Mouse (Mus musculus) layer of hippocampus, adult 11-12 months (tissue): Measurements from ENCODE around the gene Rcl1.

Experiments used
- DNase-seq: peaks from one replicate; pipeline ENCODE4 v3.0.0; 2022; ENCODE audit warnings: low spot score

Gene Rcl1

GRCm38 (mm10) chr19:29113746-29114649 lies 12.8 kb downstream of the Rcl1 start:
- DNase-seq: no peak

- no peak for DNase-seq
These were observed 15.6 kb downstream of the Rcl1 start for GRCm38 (mm10) chr19:29116796-29117195.

GRCm38 (mm10) chr19:29118196-29118595 lies 17.0 kb downstream of the Rcl1 start:
- no peak for DNase-seq

- DNase-seq: no peak
These were observed 19.1 kb downstream of the Rcl1 start for GRCm38 (mm10) chr19:29120311-29120710.

GRCm38 (mm10) chr19:29121394-29121793 lies 20.2 kb downstream of the Rcl1 start:
- no peak for DNase-seq

GRCm38 (mm10) chr19:29124886-29125585 lies 23.9 kb downstream of the Rcl1 start:
- no peak for DNase-seq

GRCm38 (mm10) chr19:29126347-29127015 lies 25.3 kb downstream of the Rcl1 start:
- no peak for DNase-seq

- DNase-seq: no peak
These were observed 26.2 kb downstream of the Rcl1 start for GRCm38 (mm10) chr19:29127331-29127730.

GRCm38 (mm10) chr19:29128217-29128616 lies 27.0 kb downstream of the Rcl1 start:
- no peak for DNase-seq

- no peak for DNase-seq
These were observed 28.4 kb downstream of the Rcl1 start for GRCm38 (mm10) chr19:29129551-29129950.

GRCm38 (mm10) chr19:29131171-29131570 lies 30.0 kb downstream of the Rcl1 start:
- DNase-seq: no peak

- no peak for DNase-seq
These were observed 33.1 kb downstream of the Rcl1 start for GRCm38 (mm10) chr19:29134293-29134692.

- DNase-seq: no peak
These were observed 34.1 kb downstream of the Rcl1 start for GRCm38 (mm10) chr19:29135172-29135736.

GRCm38 (mm10) chr19:29138546-29139270 lies 37.5 kb downstream of the Rcl1 start:
- no peak for DNase-seq

- no peak for DNase-seq
These were observed 38.7 kb downstream of the Rcl1 start for GRCm38 (mm10) chr19:29139699-29140456.

- no peak for DNase-seq
These were observed 39.8 kb downstream of the Rcl1 start for GRCm38 (mm10) chr19:29140933-29141332.

- no peak for DNase-seq
These were observed 41.1 kb downstream of the Rcl1 start for GRCm38 (mm10) chr19:29142307-29142706.

- no peak for DNase-seq
These were observed 44.2 kb downstream of the Rcl1 start for GRCm38 (mm10) chr19:29145421-29145820.

- no peak for DNase-seq
These were observed 45.6 kb downstream of the Rcl1 start for GRCm38 (mm10) chr19:29146820-29147219.

GRCm38 (mm10) chr19:29149583-29149982 lies 48.4 kb downstream of the Rcl1 start:
- no peak for DNase-seq

- no peak for DNase-seq
These were observed 48.9 kb downstream of the Rcl1 start for GRCm38 (mm10) chr19:29150038-29150437.
